7 mouse cellular contexts compared by ENCODE assay signal in genomic region chr11:77783211-77783746, GRCm38 (mm10). TPM values are rescaled to one million over a fixed set of nuclear protein-coding genes. Genes with fewer than 3 reads are reported as not detected.
A peak's percentile ranks its signal among the peaks of the same experiment; 100 is the strongest.
DNase-seq lines count a peak whose midpoint lies in the region; ATAC-seq lines count a peak whose summit lies in the region.

No protein-coding gene starts in this region.

- intact Hi-C loops in left cerebral cortex, postnatal 4 days (cut with DNase I), result no loop called here

- H3K27me3 ChIP-seq in midbrain, embryonic 12.5 days, result no peaks in the 10 kb centered on the region
- H3K27me3 ChIP-seq in midbrain, embryonic 11.5 days (ENCODE audit: control insufficient read depth, insufficient read depth, low read length), result no peaks in the 10 kb centered on the region
- H3K27me3 ChIP-seq in forebrain, embryonic 12.5 days, result no peaks in the 10 kb centered on the region
- no peaks in the 10 kb centered on the region for H3K27me3 ChIP-seq in midbrain, embryonic 13.5 days

- 53% methylated on average over 10 of the region's 10 CpGs for WGBS in midbrain, embryonic 12.5 days
- WGBS in midbrain, embryonic 11.5 days, result 56% methylated on average over 10 of the region's 10 CpGs
- WGBS in forebrain, embryonic 12.5 days, result 71% methylated on average over 10 of the region's 10 CpGs
- WGBS in midbrain, embryonic 13.5 days, result 65% methylated on average over 10 of the region's 10 CpGs

- H3K9me3 ChIP-seq in midbrain, embryonic 12.5 days, result no peaks in the 10 kb centered on the region
- H3K9me3 ChIP-seq in midbrain, embryonic 11.5 days (ENCODE audit: control insufficient read depth, low read length), result no peaks in the 10 kb centered on the region
- no peaks in the 10 kb centered on the region for H3K9me3 ChIP-seq in forebrain, embryonic 12.5 days
- no peaks in the 10 kb centered on the region for H3K9me3 ChIP-seq in midbrain, embryonic 13.5 days

- H3K27ac ChIP-seq in midbrain, embryonic 12.5 days (replicated peaks), result peak overlapping the region; percentile 42; the same call in 1 of the 2 replicates
- H3K27ac ChIP-seq in midbrain, embryonic 11.5 days (ENCODE audit: low read depth, low read length), result no peak overlapping the region; the same call in 1 of the 2 replicates
- 0 out of 2 replicates have a peak overlapping the region, but pooled peaks have one; percentile 47 for H3K27ac ChIP-seq in forebrain, embryonic 12.5 days
- H3K27ac ChIP-seq in midbrain, embryonic 13.5 days, result peak overlapping the region; percentile 41

- peaks cover under 1% of the 10 kb centered on the region; the same call in 1 of the 2 replicates for H3K36me3 ChIP-seq in midbrain, embryonic 12.5 days
- no peaks in the 10 kb centered on the region for H3K36me3 ChIP-seq in midbrain, embryonic 11.5 days (ENCODE audit: control insufficient read depth, insufficient read depth, low read length)
- peaks cover 9% of the 10 kb centered on the region for H3K36me3 ChIP-seq in forebrain, embryonic 12.5 days (replicated peaks)
- peaks cover 22% of the 10 kb centered on the region for H3K36me3 ChIP-seq in midbrain, embryonic 13.5 days

- no peak for ATAC-seq in midbrain, embryonic 12.5 days (ENCODE audit: low FRiP score, low read depth)
- no peak for ATAC-seq in midbrain, embryonic 11.5 days (ENCODE audit: low FRiP score)
- no peak for ATAC-seq in forebrain, embryonic 12.5 days (ENCODE audit: low FRiP score)
- no peak for ATAC-seq in midbrain, embryonic 13.5 days

- H3K4me1 ChIP-seq in midbrain, embryonic 12.5 days, result peaks cover 38% of the 10 kb centered on the region
- peaks cover 12% of the 10 kb centered on the region for H3K4me1 ChIP-seq in midbrain, embryonic 11.5 days (ENCODE audit: control insufficient read depth, insufficient read depth, low read length)
- peaks cover 37% of the 10 kb centered on the region for H3K4me1 ChIP-seq in forebrain, embryonic 12.5 days
- H3K4me1 ChIP-seq in midbrain, embryonic 13.5 days (replicated peaks), result peaks cover 43% of the 10 kb centered on the region

- no peak overlapping the region for H3K9ac ChIP-seq in midbrain, embryonic 12.5 days (replicated peaks)
- H3K9ac ChIP-seq in midbrain, embryonic 11.5 days (ENCODE audit: low read length), result no peak overlapping the region
- no peak overlapping the region for H3K9ac ChIP-seq in forebrain, embryonic 12.5 days
- no peak overlapping the region for H3K9ac ChIP-seq in midbrain, embryonic 13.5 days (replicated peaks)

- DNase-seq in midbrain, embryonic 11.5 days (ENCODE audit: low spot score, missing footprints), result no peak
- peak; percentile 78 for DNase-seq in kidney, postnatal 10 days
- DNase-seq in left cerebral cortex, postnatal 4 days, result no peak
- DNase-seq in spleen, postnatal 36 days (ENCODE audit: low spot score in 2 of 2), result no peak

- H3K4me2 ChIP-seq in midbrain, embryonic 12.5 days (replicated peaks), result no peak overlapping the region
- no peak overlapping the region for H3K4me2 ChIP-seq in midbrain, embryonic 11.5 days
- no peak overlapping the region for H3K4me2 ChIP-seq in forebrain, embryonic 12.5 days
- H3K4me2 ChIP-seq in midbrain, embryonic 13.5 days (replicated peaks), result 0 out of 2 replicates have a peak overlapping the region, but pooled peaks have one; percentile 4

- H3K4me3 ChIP-seq in midbrain, embryonic 12.5 days, result no peak overlapping the region
- H3K4me3 ChIP-seq in midbrain, embryonic 11.5 days (ENCODE audit: low read depth, low read length), result no peak overlapping the region
- H3K4me3 ChIP-seq in forebrain, embryonic 12.5 days (replicated peaks), result no peak overlapping the region
- H3K4me3 ChIP-seq in midbrain, embryonic 13.5 days (replicated peaks), result no peak overlapping the region

RNA-seq across cellular contexts. Expression of gene Gm10277, which starts 4.3 kb away (rescaled TPM):
- polyA plus RNA-seq in midbrain, embryonic 12.5 days (2016; fragmentation: Nextera tagmentation; extraction: Ambion mirVana), result 2.2 and 2.8 TPM in 2 replicates
- polyA plus RNA-seq in midbrain, embryonic 11.5 days (2014; fragmentation: Nextera tagmentation; extraction: Ambion mirVana), result 0.65 and 0.79 TPM in 2 replicates
- 2.1 and 2.9 TPM in 2 replicates for polyA plus RNA-seq in forebrain, embryonic 12.5 days (2016; fragmentation: Nextera tagmentation; extraction: Ambion mirVana)
- polyA plus RNA-seq in midbrain, embryonic 13.5 days (2015; fragmentation: Nextera tagmentation; extraction: Ambion mirVana), result 2.9 and 3.4 TPM in 2 replicates
- not detected for total RNA-seq in left cerebral cortex, postnatal 4 days (2021)

RNA-seq across cellular contexts. Expression of gene Myo18a, which starts 20.2 kb away (rescaled TPM):
- polyA plus RNA-seq in midbrain, embryonic 12.5 days (2016; fragmentation: Nextera tagmentation; extraction: Ambion mirVana), result 61.0 and 61.7 TPM in 2 replicates
- polyA plus RNA-seq in midbrain, embryonic 11.5 days (2014; fragmentation: Nextera tagmentation; extraction: Ambion mirVana), result 22.6 and 23.8 TPM in 2 replicates
- 49.4 and 56.7 TPM in 2 replicates for polyA plus RNA-seq in forebrain, embryonic 12.5 days (2016; fragmentation: Nextera tagmentation; extraction: Ambion mirVana)
- polyA plus RNA-seq in midbrain, embryonic 13.5 days (2015; fragmentation: Nextera tagmentation; extraction: Ambion mirVana), result 53.2 and 54.4 TPM in 2 replicates
- 100 to 1,000 TPM; 146 to 151 TPM for total RNA-seq in left cerebral cortex, postnatal 4 days (2021)

RNA-seq across cellular contexts. Expression of gene Cryba1, which starts 58.2 kb away (rescaled TPM):
- 1.4 and 2.6 TPM in 2 replicates for polyA plus RNA-seq in midbrain, embryonic 12.5 days (2016; fragmentation: Nextera tagmentation; extraction: Ambion mirVana)
- 2.3 and 2.7 TPM in 2 replicates for polyA plus RNA-seq in midbrain, embryonic 11.5 days (2014; fragmentation: Nextera tagmentation; extraction: Ambion mirVana)
- 1.1 and 1.3 TPM in 2 replicates for polyA plus RNA-seq in forebrain, embryonic 12.5 days (2016; fragmentation: Nextera tagmentation; extraction: Ambion mirVana)
- polyA plus RNA-seq in midbrain, embryonic 13.5 days (2015; fragmentation: Nextera tagmentation; extraction: Ambion mirVana), result 1.2 and 1.4 TPM in 2 replicates
- total RNA-seq in left cerebral cortex, postnatal 4 days (2021), result under 1 TPM; 0.26 to 0.52 TPM
